Mouse (Mus musculus) kidney, embryonic 14.5 days (tissue): ENCODE data around the gene Spint1. TPM values are rescaled to one million over a fixed set of nuclear protein-coding genes. Genes with fewer than 3 reads are reported as not detected.

Experiments
- ATAC-seq: fragments of 200-750 bp; cut with Nextera tagmentation; 2 replicates; pipeline ENCODE4 v1.8.0; 2017; ENCODE audit warnings: moderate number of reproducible peaks, mild to moderate bottlenecking, moderate TSS enrichment, moderate library complexity; ENCODE audit not compliant: low FRiP score, low TSS enrichment
- H3K27ac ChIP-seq: fragments of 300-500 bp; sonication (generic); 2 replicates; pipeline ENCODE4 v1.5.1; 2014; ENCODE audit warnings: low read depth, mild to moderate bottlenecking, low read length, moderate library complexity, mixed read lengths
- H3K27me3 ChIP-seq: fragments of 300-500 bp; sonication (generic); 2 replicates; pipeline ENCODE4 v1.6.1; 2014; ENCODE audit warnings: mild to moderate bottlenecking, low read length; ENCODE audit not compliant: control insufficient read depth, insufficient read depth
- H3K36me3 ChIP-seq: fragments of 300-500 bp; sonication (generic); 2 replicates; pipeline ENCODE4 v1.6.1; 2014; ENCODE audit warnings: low read length, mixed read lengths; ENCODE audit not compliant: control insufficient read depth, insufficient read depth
- H3K4me1 ChIP-seq: fragments of 300-500 bp; sonication (generic); 2 replicates; pipeline ENCODE4 v1.6.1; 2014; ENCODE audit warnings: low read length, mixed read lengths; ENCODE audit not compliant: control insufficient read depth, insufficient read depth
- H3K4me2 ChIP-seq: fragments of 300-500 bp; sonication (generic); replicated peaks from 2 replicates; pipeline ENCODE4 v1.6.1; 2014; ENCODE audit warnings: low read depth, mild to moderate bottlenecking, low read length
- H3K4me3 ChIP-seq: fragments of 300-500 bp; sonication (generic); 2 replicates; pipeline ENCODE4 v1.5.1; 2014; ENCODE audit warnings: mild to moderate bottlenecking, low read length
- H3K9ac ChIP-seq: fragments of 300-500 bp; sonication (generic); 2 replicates; pipeline ENCODE4 v1.6.1; 2014; ENCODE audit warnings: low read depth, mild to moderate bottlenecking, low read length, moderate library complexity
- H3K9me3 ChIP-seq: fragments of 300-500 bp; sonication (generic); 2 replicates; pipeline ENCODE4 v1.6.1; 2016; ENCODE audit warnings: low read length; ENCODE audit not compliant: control insufficient read depth
- WGBS: fragments of 180-500 bp; shearing (Covaris S2); extraction: QIAGEN DNeasy Blood & Tissue Kit; methylation state at CpG from one replicate; pipeline ENCODE4 v1.1.7; 2014; 5-methylcytosine and 5-hydroxymethylcytosine counted together
- polyA plus RNA-seq: library from polyadenylated mRNA; unstranded; fragments of >200 nt; fragmentation: Nextera tagmentation; extraction: Ambion mirVana; gene quantifications from 2 replicates; pipeline ENCODE4 v1.2.1, GENCODE M21; 2014

Spint1 gene
- polyA plus RNA-seq, 1 experiment from 2014 or later = 38.1 TPM

DNA sequence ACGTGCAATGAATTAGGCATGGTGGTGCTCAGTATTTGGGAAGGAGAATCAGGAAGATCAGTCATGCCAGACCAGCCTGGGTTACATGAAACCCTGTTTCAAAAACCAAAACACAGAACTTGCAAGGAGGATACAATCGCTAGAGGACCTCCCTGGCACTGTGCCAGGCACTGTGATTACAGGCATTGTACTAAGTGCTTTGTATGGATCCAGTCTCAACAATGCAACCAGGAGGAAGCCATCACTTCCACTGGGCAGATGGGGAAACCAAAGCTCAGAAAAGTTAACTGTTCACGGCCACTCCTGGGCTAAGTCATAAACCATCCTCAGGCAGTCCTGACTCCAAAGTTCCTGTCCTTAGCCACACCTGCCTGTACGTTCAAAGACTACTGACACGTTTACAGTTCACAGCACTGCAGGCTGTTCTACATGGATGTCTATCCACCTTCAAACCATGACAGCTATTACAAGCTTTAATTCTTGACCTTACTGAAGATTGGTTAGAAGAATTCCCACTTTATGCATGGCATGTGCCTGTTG lies 34.2 kb upstream of the Spint1 start:
- H3K27ac ChIP-seq = no peak overlapping the region; the same call in 1 of the 2 replicates
- H3K4me1 ChIP-seq = peaks cover 6% of the 10 kb centered on the region; the same call in 1 of the 2 replicates
- H3K4me2 ChIP-seq = no peak overlapping the region
- 33% methylated on average over 5 of the region's 5 CpGs for WGBS
- H3K27me3 ChIP-seq = no peaks in the 10 kb centered on the region
- H3K4me3 ChIP-seq = no peak overlapping the region
- no peak overlapping the region for H3K9ac ChIP-seq
- no peak for ATAC-seq
- H3K9me3 ChIP-seq = no peaks in the 10 kb centered on the region
- H3K36me3 ChIP-seq = no peaks in the 10 kb centered on the region

- Histone ChIP-seq H3K4me1 (peaks cover 4% of the 10 kb centered on the region; the same call in 1 of the 2 replicates), H3K36me3 (no peaks in the 10 kb centered on the region), H3K4me2 (no peak overlapping the region), H3K4me3 (no peak overlapping the region), H3K27ac (0 out of 2 replicates have a peak overlapping the region, but pooled peaks have one; percentile 12), H3K9ac (no peak overlapping the region), H3K9me3 (no peaks in the 10 kb centered on the region), H3K27me3 (no peaks in the 10 kb centered on the region)
- ATAC-seq = no peak
- 41% methylated on average over 4 of the region's 4 CpGs for WGBS
Observed at GRCm38 (mm10) chr2:119203871-119204460, 33.2 kb upstream of the Spint1 start.

DNA sequence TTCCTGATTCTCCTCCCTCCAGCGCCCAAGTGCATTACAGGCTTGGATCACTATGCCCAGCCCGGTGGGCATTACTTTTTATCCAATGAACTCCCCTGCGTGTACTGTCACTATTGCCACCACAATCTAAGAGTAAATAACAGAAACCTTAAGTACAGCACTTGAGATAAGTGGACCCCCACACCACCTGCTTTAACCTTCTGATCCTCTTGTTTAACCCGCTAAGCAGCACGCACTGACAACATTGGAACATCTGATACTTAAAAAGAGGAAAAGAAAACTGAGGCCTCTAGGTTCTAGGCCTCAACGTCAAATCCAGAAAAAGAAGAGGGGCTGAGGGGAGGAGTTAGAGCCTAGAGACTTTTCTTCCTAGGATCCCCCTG lies 29.2 kb upstream of the Spint1 start:
- ATAC-seq = no peak
- Histone ChIP-seq H3K9me3 (no peaks in the 10 kb centered on the region), H3K4me2 (peak overlapping the region; percentile 58), H3K27me3 (no peaks in the 10 kb centered on the region), H3K4me3 (peak overlapping the region; percentile 59), H3K9ac (peak overlapping the region; percentile 69), H3K27ac (peak overlapping the region; percentile 90), H3K36me3 (peaks cover 26% of the 10 kb centered on the region), H3K4me1 (peaks cover 9% of the 10 kb centered on the region; the same call in 1 of the 2 replicates)
- WGBS = 17% methylated on average over 6 of the region's 6 CpGs

GRCm38 (mm10) chr2:119208344-119209175 lies 28.6 kb upstream of the Spint1 start, which contains the start of the genes Zfyve19 and Dnajc17:
Gene Zfyve19 (plus strand): TSS chr2:119208617.
Gene Dnajc17 (minus strand): TSS chr2:119208795.
- peak within 1 kb of the TSS; percentile 90 for H3K27ac ChIP-seq
- H3K4me2 ChIP-seq = peak within 1 kb of the TSS; percentile 65
- H3K27me3 ChIP-seq = no peaks in the 10 kb centered on the region
- WGBS = under 1% methylated on average over 51 of the region's 51 CpGs
- H3K9me3 ChIP-seq = no peaks in the 10 kb centered on the region
- H3K4me1 ChIP-seq = peaks cover 6% of the 10 kb centered on the region; the same call in 1 of the 2 replicates
- H3K9ac ChIP-seq = peak within 1 kb of the TSS; percentile 70
- peak within 1 kb of the TSS; percentile 59 for H3K4me3 ChIP-seq
- H3K36me3 ChIP-seq = peaks cover 26% of the 10 kb centered on the region
- peak; percentile 96 for ATAC-seq

GRCm38 (mm10) chr2:119209176-119209507 lies 28.0 kb upstream of the Spint1 start:
- WGBS = under 1% methylated on average over 13 of the region's 13 CpGs
- ATAC-seq = 0 out of 2 replicates have a peak, but pooled peaks have one; percentile 0
- H3K27ac ChIP-seq = peak overlapping the region; percentile 2; the same call in 1 of the 2 replicates

DNA sequence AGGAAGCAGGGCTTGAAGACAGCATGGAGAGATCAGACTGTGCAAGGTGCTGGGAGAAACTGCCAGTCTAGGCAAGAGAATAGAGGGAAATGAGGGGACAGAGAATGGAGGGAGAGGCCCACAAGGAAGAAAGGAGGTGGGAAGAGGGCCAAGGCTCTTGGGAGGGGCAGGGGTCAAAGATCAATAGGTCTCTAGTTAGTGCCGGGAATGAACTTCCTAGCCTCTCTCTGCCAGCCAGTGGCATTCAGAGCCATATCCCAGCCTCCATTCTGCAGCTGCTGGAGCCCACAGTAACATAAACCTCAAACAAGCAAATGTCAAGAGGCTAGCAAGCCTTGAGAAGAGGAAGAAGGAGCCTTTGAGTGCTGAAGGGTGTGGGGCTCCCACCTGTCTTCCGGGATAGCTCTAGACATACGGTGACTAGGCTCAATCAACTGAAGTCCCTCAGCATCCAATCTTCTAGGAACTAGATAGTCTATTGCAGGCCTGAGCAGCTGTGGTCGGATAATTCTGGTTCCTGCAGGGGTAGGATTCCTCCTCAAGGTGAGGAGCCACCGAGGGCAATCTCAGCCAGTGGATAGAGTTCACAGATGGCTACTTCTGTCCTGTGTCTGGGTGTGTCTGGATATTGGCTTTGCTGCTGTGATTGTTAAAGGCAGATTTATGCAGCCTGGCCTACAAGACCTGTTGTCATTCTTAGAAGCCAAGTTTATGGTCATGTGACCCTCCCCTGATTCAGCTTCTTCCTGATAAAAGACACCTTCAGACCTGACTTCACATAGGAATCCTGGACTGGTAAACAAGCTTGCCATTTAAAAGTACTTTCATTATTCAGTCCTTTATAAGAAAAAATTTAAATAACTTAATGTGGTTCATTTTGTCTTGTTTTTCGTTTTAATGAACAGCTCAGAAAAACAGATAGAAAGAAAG lies 7.1 kb upstream of the Spint1 start, which contains the start of gene Ppp1r14d:
Ppp1r14d (minus strand) TSS at position 132 of the 930 bp plus-strand sequence.
- Histone ChIP-seq H3K27me3 (no peaks in the 10 kb centered on the region), H3K9me3 (no peaks in the 10 kb centered on the region), H3K9ac (no peak within 1 kb of the TSS), H3K4me2 (no peak within 1 kb of the TSS), H3K27ac (no peak within 1 kb of the TSS), H3K4me3 (no peak within 1 kb of the TSS), H3K36me3 (no peaks in the 10 kb centered on the region), H3K4me1 (no peaks in the 10 kb centered on the region)
- ATAC-seq = no peak
- WGBS = 64% methylated on average over 6 of the region's 6 CpGs

More at GRCm38 (mm10) chr2:119209176-119209507, 28.0 kb upstream of the Spint1 start:
- H3K9me3 ChIP-seq = no peaks in the 10 kb centered on the region
- peak overlapping the region; percentile 70 for H3K9ac ChIP-seq
- peak overlapping the region; percentile 65 for H3K4me2 ChIP-seq
- no peaks in the 10 kb centered on the region for H3K27me3 ChIP-seq
- H3K4me3 ChIP-seq = peak overlapping the region; percentile 59
- H3K4me1 ChIP-seq = peaks cover 5% of the 10 kb centered on the region; the same call in 1 of the 2 replicates
- H3K36me3 ChIP-seq = peaks cover 26% of the 10 kb centered on the region

DNA sequence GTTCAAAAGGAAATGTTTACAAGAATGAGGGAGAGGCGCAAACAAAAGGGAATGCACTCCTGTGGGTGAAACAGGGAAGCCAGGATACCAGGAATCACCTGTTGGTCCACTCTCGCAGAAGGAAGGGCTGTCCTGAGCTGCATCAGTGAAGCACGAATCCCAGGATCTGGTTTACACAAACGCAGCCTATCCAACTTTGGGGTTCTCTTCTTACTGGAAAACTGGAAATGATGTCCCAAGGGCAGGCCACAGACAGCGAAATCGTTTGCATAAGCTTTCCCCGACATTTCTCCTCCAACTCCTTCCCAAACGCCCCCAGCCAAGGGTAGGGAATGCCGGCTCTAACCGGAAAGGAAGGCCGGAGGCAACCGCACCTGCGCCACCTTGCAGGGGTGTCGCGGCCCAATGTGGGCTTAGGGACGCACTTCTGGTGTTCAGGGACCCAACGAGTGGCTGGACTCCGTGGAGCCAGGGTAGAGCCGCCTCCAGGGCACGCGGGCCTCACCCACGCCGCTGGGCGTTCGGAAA lies 416 bp upstream of the Spint1 start:
- no peaks in the 10 kb centered on the region for H3K36me3 ChIP-seq
- H3K4me3 ChIP-seq = peak overlapping the region; percentile 56
- peak; percentile 44; the same call in 1 of the 2 replicates for ATAC-seq
- 0 out of 2 replicates have a peak, but pooled peaks cover 8% of the 10 kb centered on the region for H3K4me1 ChIP-seq
- 6% methylated on average over 25 of the region's 25 CpGs for WGBS
- peak overlapping the region; percentile 67; the same call in 1 of the 2 replicates for H3K27ac ChIP-seq
- H3K4me2 ChIP-seq = peak overlapping the region; percentile 79
- no peaks in the 10 kb centered on the region for H3K9me3 ChIP-seq
- H3K27me3 ChIP-seq = peaks cover 41% of the 10 kb centered on the region
- peak overlapping the region; percentile 51 for H3K9ac ChIP-seq

GRCm38 (mm10) chr2:119237871-119238220 lies 684 bp downstream of the Spint1 start:
- 2% methylated on average over 31 of the region's 31 CpGs for WGBS
- Histone ChIP-seq H3K4me2 (peak overlapping the region; percentile 79), H3K27ac (no peak overlapping the region), H3K9ac (peak overlapping the region; percentile 51), H3K4me3 (peak overlapping the region; percentile 56), H3K9me3 (no peaks in the 10 kb centered on the region), H3K4me1 (0 out of 2 replicates have a peak, but pooled peaks cover 8% of the 10 kb centered on the region), H3K27me3 (peaks cover 41% of the 10 kb centered on the region), H3K36me3 (no peaks in the 10 kb centered on the region)
- ATAC-seq = peak; percentile 44
